Mouse (Mus musculus) T-helper 1 cell (primary cell): ENCODE measurements around the gene Acot12.

Source experiments
- in situ Hi-C: fragments of 300-600 bp; cut with MboI, MseI; formaldehyde crosslinking; loops from one replicate; pipeline ENCODE4 v1.15.1; 2025; ENCODE audit warnings: high pct_unique_total_duplicates

Acot12 gene

GRCm38 (mm10) chr13:91809476-91809875, 68.2 kb downstream of the Acot12 start:
- in situ Hi-C loops = no loop called here

DNA sequence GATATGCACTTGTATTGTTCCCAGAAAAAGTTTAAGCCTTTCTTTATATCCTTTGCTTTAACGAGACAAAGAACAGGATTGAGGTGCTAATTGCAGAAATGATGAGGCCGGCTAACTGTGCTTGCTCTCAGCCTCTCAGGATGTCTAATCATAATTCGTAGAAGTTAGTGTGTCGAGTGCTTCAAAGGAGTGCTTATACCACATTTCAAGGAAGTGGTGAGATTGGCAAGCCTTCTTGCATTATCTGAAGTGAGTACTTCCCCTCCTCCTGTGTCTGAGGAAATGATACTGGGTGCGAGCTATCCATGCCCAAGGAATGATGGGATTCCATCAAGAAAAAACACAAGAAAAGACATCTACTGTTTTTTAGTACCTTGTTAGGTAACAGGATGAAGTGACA, 73.4 kb downstream of the Acot12 start:
- in situ Hi-C loops = no loop called here

DNA sequence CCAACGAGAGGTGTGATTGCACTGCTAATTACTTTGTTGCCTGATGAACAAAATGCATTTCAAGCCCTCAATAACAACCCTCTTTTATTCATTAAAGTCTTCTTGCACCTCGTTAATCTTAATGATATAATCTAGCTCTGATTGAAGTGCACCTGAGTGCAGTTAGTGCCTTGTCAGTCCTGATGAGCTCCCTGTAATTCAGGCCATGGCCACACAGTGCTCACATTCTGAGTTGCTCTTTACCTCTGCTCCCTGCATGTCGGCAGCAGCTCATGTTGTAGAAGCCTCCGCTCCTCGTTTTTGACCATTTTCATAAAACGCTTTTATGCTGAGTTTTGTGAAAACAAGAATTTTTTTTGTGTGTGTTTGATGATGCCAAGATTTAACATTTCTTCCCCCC, 82.4 kb downstream of the Acot12 start:
- in situ Hi-C loops = no loop called here

GRCm38 (mm10) chr13:91824845-91825550, 83.7 kb downstream of the Acot12 start:
- in situ Hi-C loops = no loop called here

GRCm38 (mm10) chr13:91826066-91826465, 84.8 kb downstream of the Acot12 start:
- in situ Hi-C loops = no loop called here

GRCm38 (mm10) chr13:91827876-91828275, 86.6 kb downstream of the Acot12 start:
- in situ Hi-C loops = no loop called here
